Mouse (Mus musculus): ENCODE measurements around the gene Nat8f5. TPM values are rescaled to one million over a fixed set of nuclear protein-coding genes. Genes with fewer than 3 reads are reported as not detected.
"Not testable (repeated sequence)": the region's sequence is repeated elsewhere in the genome, so short reads cannot be mapped to it uniquely, and the experiment has no call there.

Gene Nat8f5
- polyA plus RNA-seq (2016; fragmentation: Nextera tagmentation; extraction: Ambion mirVana), result not detected in 2 replicates

- H3K36me3 ChIP-seq (replicated peaks), result no peaks in the 10 kb centered on the region
- no peak within 1 kb of the TSS for H3K27ac ChIP-seq
Observed at GRCm38 (mm10) chr6:85820837-85821236, at the start of gene Nat8f5, which contains the start of gene Nat8f6. Gene Nat8f5 (minus strand): TSS chr6:85820972. Gene Nat8f6 (minus strand): TSS chr6:85820954.

GRCm38 (mm10) chr6:85869006-85869405, 48.2 kb upstream of the Nat8f5 start, which contains the start of gene Nat8f2:
Gene Nat8f2 (minus strand): TSS chr6:85869158.
- H3K36me3 ChIP-seq (replicated peaks); H3K9ac ChIP-seq; H3K4me3 ChIP-seq (replicated peaks); H3K27me3 ChIP-seq; H3K27ac ChIP-seq; ATAC-seq (ENCODE audit: low FRiP score); H3K4me1 ChIP-seq; H3K9me3 ChIP-seq; H3K4me2 ChIP-seq: not testable (repeated sequence)
- 89% methylated on average over 5 of the region's 5 CpGs for WGBS

More at GRCm38 (mm10) chr6:85820837-85821236, at the start of gene Nat8f5, which contains the start of gene Nat8f6:
- no peak within 1 kb of the TSS for H3K9ac ChIP-seq
- H3K4me2 ChIP-seq, result no peak within 1 kb of the TSS
- H3K9me3 ChIP-seq, result no peaks in the 10 kb centered on the region
- H3K27me3 ChIP-seq, result no peaks in the 10 kb centered on the region
- no peak within 1 kb of the TSS for H3K4me3 ChIP-seq (replicated peaks)
- ATAC-seq (ENCODE audit: low FRiP score), result no peak
- no peaks in the 10 kb centered on the region for H3K4me1 ChIP-seq
- WGBS, result 85% methylated on average over 5 of the region's 5 CpGs

- ATAC-seq (ENCODE audit: low FRiP score), result no peak
- Histone ChIP-seq H3K27ac (no peak overlapping the region), H3K4me2 (no peak overlapping the region), H3K4me1 (no peaks in the 10 kb centered on the region), H3K9me3 (no peaks in the 10 kb centered on the region), H3K9ac (no peak overlapping the region), H3K4me3 (replicated peaks) (no peak overlapping the region), H3K27me3 (no peaks in the 10 kb centered on the region), H3K36me3 (replicated peaks) (no peaks in the 10 kb centered on the region)
- WGBS, result 87% methylated on average over 8 of the region's 8 CpGs
Observed at GRCm38 (mm10) chr6:85867726-85868690, 47.2 kb upstream of the Nat8f5 start.

DNA sequence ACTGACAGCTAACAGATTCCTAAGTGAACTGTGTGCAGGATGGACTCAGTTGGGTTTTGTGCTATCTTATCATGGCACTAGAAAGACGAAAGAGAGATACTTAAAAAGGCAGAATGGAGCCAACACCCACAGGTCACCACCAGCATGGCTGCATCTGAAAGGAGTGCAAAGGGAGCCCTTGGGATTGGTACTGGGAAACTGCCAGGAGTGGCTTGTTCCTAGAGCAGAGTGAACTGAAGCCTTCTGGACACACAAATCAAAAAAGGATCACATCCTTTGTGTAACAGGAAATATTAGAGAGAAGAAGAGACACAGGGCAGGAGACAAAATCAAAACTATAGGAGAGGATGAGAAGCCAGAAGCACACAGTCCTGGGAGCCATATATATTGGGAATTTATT, 46.2 kb upstream of the Nat8f5 start:
- ATAC-seq (ENCODE audit: low FRiP score); H3K4me3 ChIP-seq (replicated peaks); H3K9me3 ChIP-seq; H3K27ac ChIP-seq; H3K4me1 ChIP-seq; H3K36me3 ChIP-seq (replicated peaks); H3K4me2 ChIP-seq; H3K27me3 ChIP-seq; H3K9ac ChIP-seq: not testable (repeated sequence)
- WGBS, result 72% methylated on average over 1 of the region's 1 CpGs

- H3K9ac ChIP-seq; H3K4me3 ChIP-seq (replicated peaks); H3K4me1 ChIP-seq; H3K27me3 ChIP-seq; H3K9me3 ChIP-seq; H3K27ac ChIP-seq; ATAC-seq (ENCODE audit: low FRiP score); H3K36me3 ChIP-seq (replicated peaks); H3K4me2 ChIP-seq: not testable (repeated sequence)
- 92% methylated on average over 3 of the region's 3 CpGs for WGBS
Observed at GRCm38 (mm10) chr6:85866166-85866565, 45.4 kb upstream of the Nat8f5 start.

- 69% methylated on average over 5 of the region's 7 CpGs for WGBS
- H3K27ac ChIP-seq; H3K9ac ChIP-seq; H3K4me1 ChIP-seq; H3K4me3 ChIP-seq (replicated peaks); H3K4me2 ChIP-seq; H3K9me3 ChIP-seq; ATAC-seq (ENCODE audit: low FRiP score); H3K27me3 ChIP-seq; H3K36me3 ChIP-seq (replicated peaks): not testable (repeated sequence)
Observed at GRCm38 (mm10) chr6:85864900-85865639, 44.3 kb upstream of the Nat8f5 start.

GRCm38 (mm10) chr6:85863840-85864239, 43.1 kb upstream of the Nat8f5 start:
- Histone ChIP-seq H3K4me3 (replicated peaks) (no peak overlapping the region), H3K27ac (no peak overlapping the region), H3K4me2 (no peak overlapping the region), H3K9ac (no peak overlapping the region), H3K36me3 (replicated peaks) (no peaks in the 10 kb centered on the region), H3K27me3 (no peaks in the 10 kb centered on the region), H3K9me3 (no peaks in the 10 kb centered on the region), H3K4me1 (no peaks in the 10 kb centered on the region)
- WGBS, result 93% methylated on average over 2 of the region's 2 CpGs
- no peak for ATAC-seq (ENCODE audit: low FRiP score)

- H3K27ac ChIP-seq, result no peak overlapping the region
Observed at GRCm38 (mm10) chr6:85863136-85863535, 42.4 kb upstream of the Nat8f5 start.

DNA sequence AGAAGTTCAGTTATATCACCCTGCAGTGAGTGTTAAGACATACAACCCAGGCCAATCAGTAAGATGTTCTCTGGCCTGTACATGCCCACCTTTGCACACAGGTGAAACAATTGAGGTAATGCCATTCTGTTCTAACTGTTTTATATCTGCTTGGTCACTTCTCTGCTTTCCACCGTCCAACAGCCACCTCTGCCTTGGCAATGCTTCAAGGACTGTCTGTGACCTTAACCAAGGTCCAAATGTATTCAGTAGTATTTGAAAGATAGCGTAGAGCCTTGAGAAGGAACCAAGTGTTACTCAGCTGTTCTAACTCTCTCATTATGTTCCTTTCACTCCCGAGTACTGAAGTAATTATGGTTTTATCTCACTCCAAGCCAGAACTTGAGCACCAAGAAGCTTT, 41.8 kb upstream of the Nat8f5 start:
- no peak for ATAC-seq (ENCODE audit: low FRiP score)
- Histone ChIP-seq H3K4me1 (no peaks in the 10 kb centered on the region), H3K27me3 (no peaks in the 10 kb centered on the region), H3K4me2 (no peak overlapping the region), H3K27ac (no peak overlapping the region), H3K9me3 (no peaks in the 10 kb centered on the region), H3K9ac (no peak overlapping the region), H3K4me3 (replicated peaks) (no peak overlapping the region), H3K36me3 (replicated peaks) (no peaks in the 10 kb centered on the region)
- WGBS, result 65% methylated on average over 3 of the region's 3 CpGs

More at GRCm38 (mm10) chr6:85863136-85863535, 42.4 kb upstream of the Nat8f5 start:
- Histone ChIP-seq H3K36me3 (replicated peaks) (no peaks in the 10 kb centered on the region), H3K9me3 (no peaks in the 10 kb centered on the region), H3K27me3 (no peaks in the 10 kb centered on the region), H3K4me3 (replicated peaks) (no peak overlapping the region), H3K9ac (no peak overlapping the region), H3K4me1 (no peaks in the 10 kb centered on the region), H3K4me2 (no peak overlapping the region)
- ATAC-seq (ENCODE audit: low FRiP score), result no peak
- 91% methylated on average over 2 of the region's 2 CpGs for WGBS

DNA sequence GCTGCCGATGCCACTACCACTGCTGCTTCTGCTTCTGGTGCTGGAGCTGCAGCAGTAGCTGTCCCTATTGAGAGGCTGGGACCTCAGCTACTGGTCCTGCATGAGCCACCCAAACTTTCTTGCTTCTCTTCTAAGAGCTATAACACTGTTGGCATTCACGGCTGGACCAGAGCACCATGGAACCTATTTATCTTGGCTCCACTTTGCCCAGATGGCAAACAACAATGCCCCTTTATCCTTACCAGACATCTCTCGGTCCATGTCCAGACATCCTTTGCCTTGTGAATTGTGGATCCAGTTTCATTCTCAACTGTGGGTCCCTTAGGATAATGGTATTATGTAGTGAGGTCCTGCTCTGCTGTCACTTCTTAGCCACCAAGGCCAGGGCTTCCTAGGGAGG, 40.5 kb upstream of the Nat8f5 start:
- 91% methylated on average over 3 of the region's 3 CpGs for WGBS
- ATAC-seq (ENCODE audit: low FRiP score), result no peak

GRCm38 (mm10) chr6:85856194-85856678, 35.5 kb upstream of the Nat8f5 start:
- Histone ChIP-seq H3K27me3 (no peaks in the 10 kb centered on the region), H3K27ac (no peak overlapping the region), H3K4me3 (replicated peaks) (no peak overlapping the region), H3K36me3 (replicated peaks) (no peaks in the 10 kb centered on the region), H3K9ac (no peak overlapping the region), H3K4me1 (no peaks in the 10 kb centered on the region), H3K4me2 (no peak overlapping the region), H3K9me3 (no peaks in the 10 kb centered on the region)
- ATAC-seq (ENCODE audit: low FRiP score), result no peak
- WGBS, result 73% methylated on average over 1 of the region's 1 CpGs

More for the DNA sequence above, 40.5 kb upstream of the Nat8f5 start:
- Histone ChIP-seq H3K4me2 (no peak overlapping the region), H3K27me3 (no peaks in the 10 kb centered on the region), H3K4me1 (no peaks in the 10 kb centered on the region), H3K36me3 (replicated peaks) (no peaks in the 10 kb centered on the region), H3K27ac (no peak overlapping the region), H3K4me3 (replicated peaks) (no peak overlapping the region), H3K9me3 (no peaks in the 10 kb centered on the region), H3K9ac (no peak overlapping the region)

DNA sequence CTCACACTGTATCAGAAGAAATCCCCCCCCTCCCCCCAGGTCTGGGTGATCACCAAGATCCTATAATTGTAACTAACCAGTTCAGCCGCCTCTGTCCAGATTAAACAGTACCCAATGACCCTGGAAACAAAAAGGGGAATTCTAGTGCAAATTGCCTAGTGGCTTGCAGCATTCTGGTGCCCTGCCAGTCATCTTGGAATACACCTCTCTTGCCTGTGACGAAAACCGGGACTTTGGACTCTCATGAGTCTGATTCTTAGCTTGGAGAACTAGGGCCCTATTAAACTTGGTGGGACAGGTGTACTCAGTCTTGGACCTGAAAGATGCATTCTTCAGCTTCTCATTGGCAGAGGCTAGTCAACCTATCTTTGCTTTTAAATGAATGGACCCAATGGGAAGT, 32.7 kb upstream of the Nat8f5 start:
- Histone ChIP-seq H3K27ac (no peak overlapping the region), H3K36me3 (replicated peaks) (no peaks in the 10 kb centered on the region), H3K4me1 (no peaks in the 10 kb centered on the region), H3K4me2 (no peak overlapping the region), H3K9ac (no peak overlapping the region), H3K4me3 (replicated peaks) (no peak overlapping the region), H3K27me3 (no peaks in the 10 kb centered on the region), H3K9me3 (no peaks in the 10 kb centered on the region)
- 78% methylated on average over 3 of the region's 3 CpGs for WGBS
- ATAC-seq (ENCODE audit: low FRiP score), result no peak
